Mouse (Mus musculus) erythroblast, embryonic 14.5 days (primary cell): ENCODE data around the gene Flnb.

ENCODE experiments used
- GATA1 ChIP-seq: IDR thresholded peaks from 2 replicates; pipeline ENCODE4 v1.6.1; 2012; ENCODE audit warnings: low read length, inconsistent platforms, mixed read lengths
- TAL1 ChIP-seq: IDR thresholded peaks from 3 replicates; pipeline ENCODE4 v1.6.1; 2012; ENCODE audit warnings: low read length, inconsistent platforms, mixed read lengths

DNA sequence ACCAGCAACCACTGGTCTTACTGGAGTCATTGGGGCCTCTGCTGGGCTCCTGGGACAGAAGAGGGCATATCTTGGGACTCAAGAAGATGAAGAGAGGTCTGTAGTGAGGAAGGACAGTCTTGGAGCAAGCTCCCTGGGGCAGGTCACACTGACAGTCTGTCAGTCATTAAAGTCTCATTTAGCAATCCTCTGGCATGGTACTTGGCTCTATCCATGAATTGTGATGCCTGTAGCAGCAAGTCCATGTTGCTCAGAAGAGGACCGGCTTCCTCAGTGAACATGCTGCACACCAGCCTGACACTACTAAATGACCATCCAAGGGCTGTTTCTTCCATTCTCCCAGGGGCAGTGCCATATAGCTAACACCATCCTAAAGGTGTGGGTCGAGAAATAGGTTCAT is 144.9 kb downstream of the Flnb start:
- TF ChIP-seq TAL1 (no peak), GATA1 (no peak)
